Mouse (Mus musculus) heart, embryonic 14.5 days (tissue): ENCODE data around the gene Chd2. TPM values are rescaled to one million over a fixed set of nuclear protein-coding genes. Genes with fewer than 3 reads are reported as not detected.

Experiments used
- ATAC-seq: fragments of 200-750 bp; cut with Nextera tagmentation; 2 replicates; pipeline ENCODE4 v1.8.0; 2017; ENCODE audit warnings: low read depth, moderate TSS enrichment; ENCODE audit not compliant: insufficient number of reproducible peaks, insufficient read depth, low FRiP score
- H3K27ac ChIP-seq, 2 experiments: fragments of 200-500 bp in 1 of 2; fragments of 300-500 bp in 1 of 2; sonication (generic) in 1 of 2; replicated peaks in 1 of 2; 2 replicates each; pipeline ENCODE4 v1.5.1; 2012 to 2014; ENCODE audit warnings: low read depth in 2 of 2, low read length in 2 of 2, control low read depth in 1 of 2, mild to moderate bottlenecking in 1 of 2, mixed read lengths in 1 of 2; ENCODE audit not compliant: control insufficient read depth in 1 of 2, insufficient read depth in 1 of 2
- H3K27me3 ChIP-seq: fragments of 300-500 bp; sonication (generic); 2 replicates; pipeline ENCODE4 v1.6.1; 2014; ENCODE audit warnings: mild to moderate bottlenecking, low read length, control low read depth; ENCODE audit not compliant: control insufficient read depth, insufficient read depth
- H3K36me3 ChIP-seq: fragments of 300-500 bp; sonication (generic); 2 replicates; pipeline ENCODE4 v1.6.1; 2014; ENCODE audit warnings: mild to moderate bottlenecking, control low read depth, low read length, mixed read lengths; ENCODE audit not compliant: control insufficient read depth, insufficient read depth
- H3K4me1 ChIP-seq, 2 experiments: fragments of 200-500 bp in 1 of 2; fragments of 300-500 bp in 1 of 2; sonication (generic) in 1 of 2; 2 replicates each; pipeline ENCODE4 v1.6.1; 2012 to 2014; ENCODE audit warnings: low read length in 2 of 2, control low read depth in 1 of 2, mixed read lengths in 1 of 2; ENCODE audit not compliant: control insufficient read depth in 2 of 2, insufficient read depth in 2 of 2
- H3K4me2 ChIP-seq: fragments of 300-500 bp; sonication (generic); 2 replicates; pipeline ENCODE4 v1.6.1; 2014; ENCODE audit warnings: mild to moderate bottlenecking, low read length
- H3K4me3 ChIP-seq, 2 experiments: fragments of 200-500 bp in 1 of 2; fragments of 300-500 bp in 1 of 2; sonication (generic) in 1 of 2; 2 replicates each; pipeline ENCODE4 v1.5.1; 2012 to 2014; ENCODE audit warnings: low read length in 2 of 2, mild to moderate bottlenecking in 2 of 2, control low read depth in 1 of 2, low read depth in 1 of 2, moderate library complexity in 1 of 2; ENCODE audit not compliant: control insufficient read depth in 1 of 2, insufficient read depth in 1 of 2
- H3K9ac ChIP-seq: fragments of 300-500 bp; sonication (generic); 2 replicates; pipeline ENCODE4 v1.6.1; 2014; ENCODE audit warnings: mild to moderate bottlenecking, low read length
- H3K9me3 ChIP-seq: fragments of 300-500 bp; sonication (generic); 2 replicates; pipeline ENCODE4 v1.6.1; 2016; ENCODE audit warnings: low read length, control low read depth; ENCODE audit not compliant: control insufficient read depth
- WGBS: fragments of 180-500 bp; shearing (Covaris S2); extraction: QIAGEN DNeasy Blood & Tissue Kit; methylation state at CpG from one replicate; pipeline ENCODE4 v1.1.7; 2014; 5-methylcytosine and 5-hydroxymethylcytosine counted together
- polyA plus RNA-seq: library from polyadenylated mRNA; unstranded; fragments of >200 nt; fragmentation: Nextera tagmentation; extraction: Ambion mirVana; gene quantifications from 2 replicates; pipeline ENCODE4 v1.2.1, GENCODE M21; 2014

Chd2 gene
- polyA plus RNA-seq, 1 experiment from 2014 or later = 46.9 TPM

- 93% methylated on average over 1 of the region's 1 CpGs for WGBS
- Histone ChIP-seq H3K9ac (no peak overlapping the region), H3K36me3 (peaks cover 98% of the 10 kb centered on the region), H3K27me3 (no peaks in the 10 kb centered on the region), H3K4me2 (no peak overlapping the region), H3K4me3 (no peak overlapping the region), H3K27ac (no peak overlapping the region), H3K4me1 (no peaks in the 10 kb centered on the region), H3K9me3 (no peaks in the 10 kb centered on the region)
- no peak for ATAC-seq
Observed at GRCm38 (mm10) chr7:73506852-73507251, 34.8 kb downstream of the Chd2 start.

GRCm38 (mm10) chr7:73505266-73505665 is 36.4 kb downstream of the Chd2 start:
- Histone ChIP-seq H3K9me3 (no peaks in the 10 kb centered on the region), H3K4me3 (no peak overlapping the region), H3K4me2 (no peak overlapping the region), H3K9ac (no peak overlapping the region), H3K27me3 (no peaks in the 10 kb centered on the region), H3K27ac (no peak overlapping the region), H3K4me1 (no peaks in the 10 kb centered on the region), H3K36me3 (peaks cover 98% of the 10 kb centered on the region)
- no peak for ATAC-seq
- 69% methylated on average over 6 of the region's 6 CpGs for WGBS

- H3K27me3 ChIP-seq = no peaks in the 10 kb centered on the region
- no peak overlapping the region for H3K9ac ChIP-seq
- 62% methylated on average over 2 of the region's 2 CpGs for WGBS
- no peaks in the 10 kb centered on the region for H3K4me1 ChIP-seq
- no peak overlapping the region for H3K27ac ChIP-seq
- no peak overlapping the region for H3K4me3 ChIP-seq
- no peaks in the 10 kb centered on the region for H3K9me3 ChIP-seq
- H3K4me2 ChIP-seq = no peak overlapping the region
- peaks cover 93% of the 10 kb centered on the region for H3K36me3 ChIP-seq
- no peak for ATAC-seq
Observed at GRCm38 (mm10) chr7:73498200-73498599, 43.4 kb downstream of the Chd2 start.

- Histone ChIP-seq H3K27ac (peak overlapping the region in 1 of 2 experiments; percentile 49; a peak in 1 of 4 replicates), H3K27me3 (no peaks in the 10 kb centered on the region), H3K36me3 (peaks cover 95% of the 10 kb centered on the region), H3K4me1 (0 out of 4 replicates have a peak, but pooled peaks cover 0 to 2% of the 10 kb centered on the region in 2 experiments), H3K9ac (no peak overlapping the region), H3K9me3 (no peaks in the 10 kb centered on the region), H3K4me3 (no peak overlapping the region), H3K4me2 (no peak overlapping the region)
- no peak for ATAC-seq
- WGBS = 30% methylated on average over 5 of the region's 5 CpGs
Observed at GRCm38 (mm10) chr7:73489261-73489660, 52.4 kb downstream of the Chd2 start.

GRCm38 (mm10) chr7:73481094-73481493 is 60.5 kb downstream of the Chd2 start:
- peaks cover 92% of the 10 kb centered on the region for H3K36me3 ChIP-seq
- no peak overlapping the region for H3K4me2 ChIP-seq
- WGBS = 91% methylated on average over 6 of the region's 6 CpGs
- H3K9ac ChIP-seq = no peak overlapping the region
- no peak overlapping the region for H3K4me3 ChIP-seq
- ATAC-seq = no peak
- H3K27me3 ChIP-seq = no peaks in the 10 kb centered on the region
- no peaks in the 10 kb centered on the region for H3K9me3 ChIP-seq
- H3K27ac ChIP-seq = 0 out of 4 replicates have a peak overlapping the region, but pooled peaks of 1 of the 2 experiments have one; percentile 1
- peaks cover 2 to 28% of the 10 kb centered on the region in 2 experiments for H3K4me1 ChIP-seq

GRCm38 (mm10) chr7:73479506-73479905 is 62.1 kb downstream of the Chd2 start:
- Histone ChIP-seq H3K36me3 (peaks cover 95% of the 10 kb centered on the region), H3K4me1 (peaks cover 2 to 28% of the 10 kb centered on the region in 2 experiments), H3K27ac (peak overlapping the region; percentile 16 to 47; a peak in 2 of 4 replicates), H3K27me3 (no peaks in the 10 kb centered on the region), H3K9ac (no peak overlapping the region), H3K9me3 (no peaks in the 10 kb centered on the region), H3K4me2 (no peak overlapping the region), H3K4me3 (no peak overlapping the region)
- ATAC-seq = no peak
- 53% methylated on average over 3 of the region's 3 CpGs for WGBS

- H3K9ac ChIP-seq = no peak overlapping the region
- 63% methylated on average over 11 of the region's 11 CpGs for WGBS
- no peak for ATAC-seq
- H3K4me1 ChIP-seq = peaks cover 2 to 28% of the 10 kb centered on the region in 2 experiments
- peaks cover 98% of the 10 kb centered on the region for H3K36me3 ChIP-seq
- no peaks in the 10 kb centered on the region for H3K9me3 ChIP-seq
- H3K4me3 ChIP-seq = no peak overlapping the region
- H3K27ac ChIP-seq = peak overlapping the region; percentile 61 to 79
- H3K27me3 ChIP-seq = no peaks in the 10 kb centered on the region
- 0 out of 2 replicates have a peak overlapping the region, but pooled peaks have one; percentile 4 for H3K4me2 ChIP-seq
Observed at GRCm38 (mm10) chr7:73478157-73479058, 63.2 kb downstream of the Chd2 start.
